Mouse (Mus musculus) forebrain, embryonic 14.5 days (tissue): Measurements from ENCODE around the gene Gins3. TPM values are rescaled to one million over a fixed set of nuclear protein-coding genes. Genes with fewer than 3 reads are reported as not detected.

ENCODE experiments used
- ATAC-seq: fragments of 200-750 bp; cut with Nextera tagmentation; 2 replicates; pipeline ENCODE4 v1.8.0; 2017; ENCODE audit warnings: mild to moderate bottlenecking, moderate library complexity
- DNase-seq: peaks from one replicate; pipeline ENCODE4 v3.0.0-alpha.2; 2015; ENCODE audit warnings: low spot score
- H3K27ac ChIP-seq: fragments of 300-500 bp; sonication (generic); 2 replicates; pipeline ENCODE4 v1.5.1; 2014; ENCODE audit warnings: low read depth, mild to moderate bottlenecking, control low read depth, low read length, moderate library complexity
- H3K27me3 ChIP-seq: fragments of 300-500 bp; sonication (generic); replicated peaks from 2 replicates; pipeline ENCODE4 v1.6.1; 2014; ENCODE audit warnings: low read length, control low read depth, mixed read lengths; ENCODE audit not compliant: control insufficient read depth, insufficient read depth
- H3K36me3 ChIP-seq: fragments of 300-500 bp; sonication (generic); 2 replicates; pipeline ENCODE4 v1.6.1; 2014; ENCODE audit warnings: low read length, control low read depth; ENCODE audit not compliant: control insufficient read depth, insufficient read depth
- H3K4me1 ChIP-seq: fragments of 300-500 bp; sonication (generic); 2 replicates; pipeline ENCODE4 v1.6.1; 2014; ENCODE audit warnings: antibody characterized with exemption, low read length, control low read depth; ENCODE audit not compliant: control insufficient read depth, insufficient read depth
- H3K4me2 ChIP-seq: fragments of 300-500 bp; sonication (generic); 2 replicates; pipeline ENCODE4 v1.6.1; 2014; ENCODE audit warnings: mild to moderate bottlenecking, control low read depth, low read length
- H3K4me3 ChIP-seq: fragments of 300-500 bp; sonication (generic); 2 replicates; pipeline ENCODE4 v1.5.1; 2014; ENCODE audit warnings: low read depth, low read length, control low read depth
- H3K9ac ChIP-seq: fragments of 300-500 bp; sonication (generic); 2 replicates; pipeline ENCODE4 v1.6.1; 2014; ENCODE audit warnings: mild to moderate bottlenecking, low read length, control low read depth, moderate library complexity
- H3K9me3 ChIP-seq: fragments of 300-500 bp; sonication (generic); replicated peaks from 2 replicates; pipeline ENCODE4 v1.6.1; 2016; ENCODE audit warnings: low read length, control low read depth, mixed read lengths; ENCODE audit not compliant: control insufficient read depth
- WGBS: fragments of 180-500 bp; shearing (Covaris S2); extraction: QIAGEN DNeasy Blood & Tissue Kit; methylation state at CpG from one replicate; pipeline ENCODE4 v1.1.7; 2014; 5-methylcytosine and 5-hydroxymethylcytosine counted together
- polyA plus RNA-seq: library from polyadenylated mRNA; unstranded; fragments of >200 nt; fragmentation: Nextera tagmentation; extraction: Ambion mirVana; gene quantifications from 2 replicates; pipeline ENCODE4 v1.2.1, GENCODE M21; 2014

The Gins3 gene
- 11.5 and 13.3 TPM in 2 replicates for polyA plus RNA-seq

DNA sequence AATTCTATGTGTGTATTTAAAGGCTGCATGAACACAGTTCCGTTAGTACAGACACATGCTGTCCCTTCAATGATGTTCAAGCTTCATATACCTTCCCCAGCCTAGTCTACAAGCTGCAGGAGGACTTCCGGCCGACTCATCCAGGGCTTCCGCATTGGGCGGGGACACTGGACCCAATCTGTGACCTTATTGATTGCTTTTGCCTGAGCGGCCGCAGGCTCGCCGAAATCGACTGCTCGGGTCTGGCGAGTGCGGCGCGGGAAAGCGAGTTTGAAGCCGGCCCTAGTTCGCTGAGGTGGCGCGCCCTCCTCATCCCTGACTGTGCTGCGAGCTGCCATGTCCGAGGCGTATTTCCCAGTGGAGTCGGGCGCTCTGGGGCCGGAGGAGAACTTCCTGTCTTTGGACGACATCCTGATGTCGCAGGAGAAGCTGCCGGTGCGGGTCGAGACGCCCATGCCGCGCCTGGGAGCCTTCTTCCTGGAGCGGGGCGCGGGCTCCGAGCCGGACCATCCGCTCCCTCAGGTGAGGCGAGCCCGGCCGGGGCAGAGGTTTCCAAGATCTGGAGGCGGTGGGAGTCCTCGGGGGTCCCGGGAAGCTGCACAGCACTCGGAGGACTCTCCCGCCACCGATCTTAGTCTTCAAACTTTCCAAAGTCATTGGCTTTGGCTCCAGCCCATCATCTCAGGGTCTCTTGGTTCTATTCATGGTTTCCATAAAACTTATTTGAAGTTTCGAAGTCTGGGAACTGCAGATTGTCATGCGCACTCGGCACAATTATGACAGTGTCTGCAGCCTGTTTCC is at the start of gene Gins3:
Gene Gins3, plus strand, starts transcription at position 192 of the 801 bp plus-strand sequence.
- Histone ChIP-seq H3K4me1 (peaks cover 7% of the 10 kb centered on the region; the same call in 1 of the 2 replicates), H3K36me3 (no peaks in the 10 kb centered on the region), H3K9ac (peak within 1 kb of the TSS; percentile 77), H3K27ac (no peak within 1 kb of the TSS), H3K9me3 (no peaks in the 10 kb centered on the region), H3K27me3 (no peaks in the 10 kb centered on the region), H3K4me2 (peak within 1 kb of the TSS; percentile 88), H3K4me3 (peak within 1 kb of the TSS; percentile 76)
- ATAC-seq (peak; percentile 96), DNase-seq (peak; percentile 96)
- under 1% methylated on average over 51 of the region's 52 CpGs for WGBS

DNA sequence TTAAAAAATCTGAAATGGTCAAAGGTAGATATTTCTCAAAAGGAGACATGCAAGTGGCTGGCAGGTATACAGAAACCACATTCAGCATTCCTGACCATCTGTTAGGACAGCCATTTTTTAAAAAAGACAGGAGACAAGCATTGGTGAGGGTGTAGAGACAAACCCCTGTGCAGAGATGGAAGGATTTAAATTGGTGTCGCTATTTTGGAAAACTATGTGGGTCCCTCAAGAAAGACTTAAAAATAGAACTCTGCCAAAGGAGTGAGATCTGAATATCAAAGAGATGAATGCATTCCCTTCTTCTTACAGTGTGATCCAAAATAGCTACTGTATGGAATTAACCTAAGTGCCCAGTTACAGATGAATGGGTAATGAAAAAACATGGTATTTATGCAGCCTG is 45.9 kb upstream of the Gins3 start:
- no peaks in the 10 kb centered on the region for H3K27me3 ChIP-seq
- H3K9me3 ChIP-seq: peaks cover 5% of the 10 kb centered on the region; the same call in 1 of the 2 replicates
- H3K9ac ChIP-seq: no peak overlapping the region
- H3K36me3 ChIP-seq: no peaks in the 10 kb centered on the region
- no peak overlapping the region for H3K27ac ChIP-seq
- 90% methylated on average over 1 of the region's 1 CpGs for WGBS
- no peaks in the 10 kb centered on the region for H3K4me1 ChIP-seq
- ATAC-seq (no peak), DNase-seq (no peak)
- H3K4me2 ChIP-seq: no peak overlapping the region
- no peak overlapping the region for H3K4me3 ChIP-seq

DNA sequence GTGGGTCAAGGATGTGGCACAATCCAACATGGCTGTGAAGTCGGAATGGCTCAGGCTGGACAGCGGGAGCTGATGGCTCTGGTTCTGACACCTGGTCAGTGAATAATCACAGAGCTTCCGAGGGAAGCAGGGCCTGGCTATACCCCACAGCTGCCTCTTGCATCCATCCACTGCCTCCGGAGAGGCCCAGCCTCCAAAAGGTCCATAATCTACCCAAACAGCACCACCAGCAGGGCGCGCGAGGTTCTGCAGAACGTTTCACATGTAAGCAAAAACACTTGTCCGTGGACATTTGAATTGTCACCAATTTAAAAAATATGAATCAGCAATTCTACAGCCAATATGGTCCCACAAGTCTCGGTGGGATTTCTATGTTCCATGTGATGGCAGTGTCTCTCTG is 44.0 kb upstream of the Gins3 start:
- ATAC-seq (no peak), DNase-seq (no peak)
- Histone ChIP-seq H3K4me3 (no peak overlapping the region), H3K4me2 (no peak overlapping the region), H3K27me3 (no peaks in the 10 kb centered on the region), H3K9ac (no peak overlapping the region), H3K36me3 (no peaks in the 10 kb centered on the region), H3K9me3 (peaks cover 5% of the 10 kb centered on the region; the same call in 1 of the 2 replicates), H3K27ac (no peak overlapping the region), H3K4me1 (no peaks in the 10 kb centered on the region)
- 67% methylated on average over 10 of the region's 10 CpGs for WGBS

DNA sequence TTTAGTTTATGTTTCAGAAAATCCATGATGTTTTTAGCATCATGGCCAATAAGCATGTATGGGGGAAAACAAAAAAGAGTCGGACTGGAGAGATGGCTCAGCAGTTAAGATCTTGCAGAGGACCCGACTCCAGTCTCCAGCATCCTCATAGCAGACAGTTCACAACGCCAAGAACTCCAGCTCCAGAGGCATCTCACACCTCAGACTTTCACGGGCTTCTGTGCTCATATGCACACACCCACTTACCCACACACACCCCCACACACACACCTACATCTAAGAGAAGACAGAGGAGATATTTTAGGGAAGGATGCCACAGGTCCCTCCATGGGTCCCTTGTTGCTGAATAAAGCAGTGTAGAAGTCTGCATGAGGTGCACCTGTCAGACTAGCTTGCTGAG is 42.7 kb upstream of the Gins3 start:
- WGBS: 93% methylated on average over 4 of the region's 4 CpGs
- peaks cover 5% of the 10 kb centered on the region; the same call in 1 of the 2 replicates for H3K9me3 ChIP-seq
- no peaks in the 10 kb centered on the region for H3K4me1 ChIP-seq
- no peak overlapping the region for H3K9ac ChIP-seq
- H3K36me3 ChIP-seq: no peaks in the 10 kb centered on the region
- no peak overlapping the region for H3K27ac ChIP-seq
- no peak overlapping the region for H3K4me2 ChIP-seq
- DNase-seq (no peak), ATAC-seq (no peak)
- H3K27me3 ChIP-seq: no peaks in the 10 kb centered on the region
- H3K4me3 ChIP-seq: no peak overlapping the region

DNA sequence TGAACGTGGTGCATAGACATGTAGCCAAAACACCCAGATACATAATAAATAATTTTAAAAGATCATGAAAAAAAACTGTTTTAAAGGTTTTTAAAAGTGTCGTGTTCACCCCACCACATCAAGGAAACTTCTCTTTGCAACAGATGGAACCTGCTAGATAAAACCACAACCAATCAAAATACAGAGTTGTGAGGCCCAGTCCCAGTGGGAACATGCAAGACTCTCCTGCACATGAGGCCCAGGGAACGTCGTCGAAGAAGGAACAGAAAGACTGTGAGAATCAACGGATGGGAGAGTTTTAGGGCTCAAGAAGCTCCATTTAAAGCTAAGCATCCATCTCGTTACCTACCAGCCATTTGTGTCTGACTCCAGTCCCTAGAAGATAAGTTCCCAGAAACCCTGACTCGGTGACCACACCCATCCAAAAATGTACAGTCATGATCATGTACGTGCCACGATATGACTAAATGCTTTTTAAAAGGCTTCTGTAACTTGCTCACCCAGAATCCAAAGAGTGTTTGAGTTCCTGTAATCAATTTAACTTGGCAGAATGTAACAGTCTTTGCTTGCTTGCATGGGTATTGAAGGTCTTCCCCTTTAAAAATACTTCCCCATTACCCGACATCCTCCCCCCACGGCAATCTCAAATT is 41.0 kb upstream of the Gins3 start:
- DNase-seq (no peak), ATAC-seq (no peak)
- Histone ChIP-seq H3K9ac (no peak overlapping the region), H3K4me1 (no peaks in the 10 kb centered on the region), H3K4me2 (no peak overlapping the region), H3K27ac (no peak overlapping the region), H3K36me3 (no peaks in the 10 kb centered on the region), H3K27me3 (no peaks in the 10 kb centered on the region), H3K9me3 (no peaks in the 10 kb centered on the region), H3K4me3 (no peak overlapping the region)
- WGBS: 86% methylated on average over 12 of the region's 12 CpGs

DNA sequence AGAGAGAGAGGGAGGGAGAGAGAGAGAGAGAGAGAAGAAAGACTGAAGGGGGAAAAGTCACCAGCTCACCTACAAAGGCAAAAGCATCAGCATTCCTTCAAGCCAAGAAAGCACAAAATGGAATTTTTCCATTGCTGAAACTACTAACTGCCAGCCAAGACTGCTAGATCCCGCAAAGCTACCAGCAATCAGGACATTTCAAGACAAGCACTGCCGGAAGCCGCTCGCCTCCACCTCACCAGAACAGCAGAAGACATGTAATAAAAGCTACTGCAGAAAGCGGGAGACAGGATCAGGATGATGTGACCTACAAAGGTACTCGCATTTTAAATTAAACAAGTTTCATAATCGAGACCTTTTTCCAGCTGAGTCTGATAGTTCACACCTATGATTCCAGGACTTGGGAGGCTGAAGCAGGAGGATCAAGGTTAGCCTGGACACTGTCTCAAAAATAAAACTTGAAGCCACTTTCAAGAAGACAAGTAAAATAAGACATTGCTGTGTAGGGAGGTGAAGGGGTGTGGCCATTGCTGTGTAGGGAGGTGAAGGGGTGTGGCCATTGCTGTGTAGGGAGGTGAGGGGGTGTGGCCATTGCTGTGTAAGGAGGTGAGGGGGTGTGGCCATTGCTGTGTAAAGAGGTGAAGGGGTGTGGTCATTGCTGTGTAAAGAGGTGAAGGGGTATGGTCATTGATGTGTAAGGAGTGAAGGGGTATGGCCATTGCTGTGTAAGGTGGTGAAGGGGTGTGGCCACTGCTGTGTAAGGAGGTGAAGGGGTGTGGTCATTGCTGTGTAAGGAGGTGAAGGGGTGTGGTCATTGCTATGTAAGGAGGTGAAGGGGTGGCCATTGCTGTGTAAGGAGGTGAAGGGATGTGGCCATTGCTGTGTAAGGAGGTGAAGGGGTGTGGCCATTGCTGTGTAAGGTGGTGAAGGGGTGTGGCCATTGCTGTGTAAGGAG is 39.5 kb upstream of the Gins3 start:
- H3K36me3 ChIP-seq: no peaks in the 10 kb centered on the region
- H3K27me3 ChIP-seq: no peaks in the 10 kb centered on the region
- H3K27ac ChIP-seq: no peak overlapping the region
- H3K9ac ChIP-seq: no peak overlapping the region
- H3K9me3 ChIP-seq: no peaks in the 10 kb centered on the region
- WGBS: 91% methylated on average over 7 of the region's 7 CpGs
- no peaks in the 10 kb centered on the region for H3K4me1 ChIP-seq
- H3K4me3 ChIP-seq: no peak overlapping the region
- H3K4me2 ChIP-seq: no peak overlapping the region
- DNase-seq (no peak), ATAC-seq (no peak)

DNA sequence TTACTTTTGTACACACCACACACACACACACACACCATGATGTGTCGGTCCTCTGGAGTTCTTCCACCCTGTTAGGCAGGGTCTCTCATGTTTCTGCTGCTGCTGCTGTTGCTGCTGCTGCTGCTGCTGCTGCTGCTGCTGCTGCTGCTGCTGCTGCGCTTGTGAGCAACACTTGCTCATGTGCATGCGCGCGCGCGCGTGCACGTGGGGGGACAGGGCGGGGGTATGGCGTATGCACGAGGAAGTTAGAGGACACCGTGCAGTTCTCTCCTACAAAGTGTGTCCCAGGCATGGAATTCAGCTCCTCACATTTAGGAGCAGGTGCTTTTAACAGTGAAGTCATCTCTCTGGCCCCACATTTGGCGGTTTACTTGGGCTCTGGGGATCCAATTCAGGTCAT is 38.1 kb upstream of the Gins3 start:
- no peaks in the 10 kb centered on the region for H3K27me3 ChIP-seq
- no peaks in the 10 kb centered on the region for H3K4me1 ChIP-seq
- H3K4me3 ChIP-seq: no peak overlapping the region
- H3K4me2 ChIP-seq: no peak overlapping the region
- ATAC-seq (no peak), DNase-seq (no peak)
- no peak overlapping the region for H3K27ac ChIP-seq
- H3K9ac ChIP-seq: no peak overlapping the region
- H3K9me3 ChIP-seq: no peaks in the 10 kb centered on the region
- no peaks in the 10 kb centered on the region for H3K36me3 ChIP-seq
- 89% methylated on average over 14 of the region's 14 CpGs for WGBS

DNA sequence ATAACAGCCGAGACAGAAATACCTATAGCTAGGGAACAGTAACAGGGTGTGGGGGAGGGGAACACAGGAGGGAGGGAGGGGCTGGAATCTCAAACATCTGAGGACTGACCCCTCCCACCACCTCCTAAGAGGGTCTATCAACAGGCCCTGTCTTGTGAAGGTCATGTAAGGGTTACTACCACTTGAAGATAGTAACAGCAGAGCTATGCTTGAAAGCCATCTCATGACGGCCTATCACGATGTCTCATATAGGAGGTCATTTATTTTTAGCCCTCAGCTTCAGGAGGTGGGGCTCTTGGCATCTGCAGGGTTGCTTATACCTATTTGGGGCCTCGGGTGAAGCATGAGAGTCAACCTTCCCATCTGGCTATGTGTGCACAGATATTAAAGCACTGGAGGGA is 36.4 kb upstream of the Gins3 start:
- DNase-seq: no peak
- no peak overlapping the region for H3K27ac ChIP-seq
- no peaks in the 10 kb centered on the region for H3K9me3 ChIP-seq
- no peak for ATAC-seq
- no peaks in the 10 kb centered on the region for H3K36me3 ChIP-seq
- no peak overlapping the region for H3K4me3 ChIP-seq
- WGBS: 78% methylated on average over 4 of the region's 4 CpGs
- H3K9ac ChIP-seq: no peak overlapping the region
- H3K4me1 ChIP-seq: no peaks in the 10 kb centered on the region
- H3K4me2 ChIP-seq: no peak overlapping the region
- H3K27me3 ChIP-seq: no peaks in the 10 kb centered on the region
